Mouse (Mus musculus) embryonic fibroblast, embryonic 13.5 days (primary cell): ENCODE results near the gene 4933430I17Rik. TPM values are rescaled to one million over a fixed set of nuclear protein-coding genes. Genes with fewer than 3 reads are reported as not detected.
"Not testable (repeated sequence)": the region's sequence is repeated elsewhere in the genome, so short reads cannot be mapped to it uniquely, and the experiment has no call there.

ENCODE experiments used
- H3K27ac ChIP-seq: 2 replicates; pipeline ENCODE4 v1.5.1; 2012; ENCODE audit warnings: low read length, control low read depth, inconsistent platforms; ENCODE audit not compliant: insufficient read depth
- H3K4me1 ChIP-seq: 2 replicates; pipeline ENCODE4 v1.6.1; 2011; ENCODE audit warnings: low read length; ENCODE audit not compliant: control insufficient read depth, insufficient read depth
- H3K4me3 ChIP-seq: 2 replicates; pipeline ENCODE4 v1.5.1; 2011; ENCODE audit warnings: mild to moderate bottlenecking, control low read depth, low read length; ENCODE audit not compliant: insufficient read depth
- CTCF ChIP-seq: IDR thresholded peaks from 2 replicates; pipeline ENCODE4 v1.5.1; 2011; ENCODE audit warnings: mild to moderate bottlenecking, control low read depth, low read length, moderate library complexity, borderline replicate concordance; ENCODE audit not compliant: insufficient read depth
- POLR2A ChIP-seq: IDR thresholded peaks from 2 replicates; pipeline ENCODE4 v1.6.1; 2011; ENCODE audit warnings: low read depth, mild to moderate bottlenecking, control low read depth, low read length, moderate library complexity
- polyA plus RNA-seq: library from polyadenylated mRNA; stranded (reverse); fragments of >200 nt; gene quantifications from 2 replicates; pipeline ENCODE4 v1.2.4, GENCODE M21; 2011; ENCODE audit warnings: low read depth; ENCODE audit not compliant: missing spikeins, insufficient read length

Gene 4933430I17Rik
- 0.39 TPM in 1 of 2 replicates, not detected in the other for polyA plus RNA-seq

GRCm38 (mm10) chr4:62524651-62525488 is at the start of gene 4933430I17Rik, which contains the start of gene Pole3:
4933430I17Rik (plus strand) TSS chr4:62525369.
Pole3 (minus strand) TSS chr4:62525068.
- H3K27ac ChIP-seq = peak within 1 kb of the TSS; percentile 98
- peak within 1 kb of the TSS; percentile 69 for H3K4me3 ChIP-seq
- peaks cover 3% of the 10 kb centered on the region; the same call in 1 of the 2 replicates for H3K4me1 ChIP-seq
- TF ChIP-seq POLR2A = peak; percentile 49; the same call in 1 of the 2 replicates
- no peak for TF ChIP-seq CTCF

- H3K27ac ChIP-seq = no peak overlapping the region
- H3K4me1 ChIP-seq = no peaks in the 10 kb centered on the region; the same call in 1 of the 2 replicates
- H3K4me3 ChIP-seq = no peak overlapping the region
- TF ChIP-seq CTCF (no peak), POLR2A (no peak)
These were observed 49.4 kb upstream of the 4933430I17Rik start for GRCm38 (mm10) chr4:62475793-62476192.

DNA sequence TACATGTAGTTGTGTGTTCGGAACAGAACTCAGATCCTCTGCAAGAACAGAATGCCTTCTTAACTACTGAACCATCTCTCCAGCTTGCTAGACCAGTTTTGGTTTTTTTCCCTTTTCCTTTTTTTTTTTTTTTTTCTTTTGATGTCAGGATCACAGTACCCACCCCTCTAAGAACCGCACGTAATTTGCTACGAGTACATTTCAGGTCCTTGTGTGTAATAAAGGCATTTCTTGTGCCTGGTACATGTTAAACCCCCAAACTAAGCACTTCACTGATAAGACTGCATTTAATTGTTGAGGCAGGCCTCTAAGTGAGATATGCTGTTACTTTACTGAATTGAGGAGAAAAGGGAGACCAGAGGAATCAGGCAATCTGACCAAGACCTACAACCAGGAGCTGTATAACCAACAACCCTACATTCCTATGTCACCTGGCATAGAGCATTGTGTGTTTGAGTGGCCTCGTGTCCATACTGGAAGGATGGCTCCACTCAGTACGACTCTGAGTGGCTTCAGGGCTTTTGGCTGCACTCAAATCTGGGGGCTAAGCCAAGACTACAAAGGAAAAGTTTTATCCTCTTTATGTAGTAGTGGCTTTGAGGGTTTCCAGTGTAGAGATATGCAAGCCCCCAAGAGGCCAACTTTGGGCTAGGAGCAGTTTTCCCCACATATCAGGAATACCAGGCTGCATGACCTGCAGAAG is 47.5 kb upstream of the 4933430I17Rik start:
- H3K4me3 ChIP-seq = no peak overlapping the region
- no peak overlapping the region for H3K27ac ChIP-seq
- H3K4me1 ChIP-seq = no peaks in the 10 kb centered on the region; the same call in 1 of the 2 replicates
- no peak for TF ChIP-seq POLR2A
- TF ChIP-seq CTCF = no peak

DNA sequence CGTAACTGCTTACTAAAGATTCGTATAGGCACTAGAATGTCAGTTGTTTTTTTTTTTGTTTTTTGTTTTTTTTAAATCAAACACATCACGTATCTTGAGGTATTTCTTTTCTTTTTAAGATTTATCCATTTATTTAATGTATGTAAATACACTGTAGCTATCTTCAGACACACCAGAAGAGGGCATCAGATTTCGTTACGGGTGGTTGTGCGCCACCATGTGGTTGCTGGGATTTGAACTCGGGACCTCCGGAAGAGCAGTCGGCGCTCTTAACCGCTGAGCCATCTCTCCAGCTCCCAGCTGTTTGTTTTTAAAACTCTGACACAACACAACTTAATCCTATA is 45.6 kb upstream of the 4933430I17Rik start:
- not testable (repeated sequence) for H3K27ac ChIP-seq, H3K4me1 ChIP-seq
- peak overlapping the region; percentile 33 for H3K4me3 ChIP-seq

DNA sequence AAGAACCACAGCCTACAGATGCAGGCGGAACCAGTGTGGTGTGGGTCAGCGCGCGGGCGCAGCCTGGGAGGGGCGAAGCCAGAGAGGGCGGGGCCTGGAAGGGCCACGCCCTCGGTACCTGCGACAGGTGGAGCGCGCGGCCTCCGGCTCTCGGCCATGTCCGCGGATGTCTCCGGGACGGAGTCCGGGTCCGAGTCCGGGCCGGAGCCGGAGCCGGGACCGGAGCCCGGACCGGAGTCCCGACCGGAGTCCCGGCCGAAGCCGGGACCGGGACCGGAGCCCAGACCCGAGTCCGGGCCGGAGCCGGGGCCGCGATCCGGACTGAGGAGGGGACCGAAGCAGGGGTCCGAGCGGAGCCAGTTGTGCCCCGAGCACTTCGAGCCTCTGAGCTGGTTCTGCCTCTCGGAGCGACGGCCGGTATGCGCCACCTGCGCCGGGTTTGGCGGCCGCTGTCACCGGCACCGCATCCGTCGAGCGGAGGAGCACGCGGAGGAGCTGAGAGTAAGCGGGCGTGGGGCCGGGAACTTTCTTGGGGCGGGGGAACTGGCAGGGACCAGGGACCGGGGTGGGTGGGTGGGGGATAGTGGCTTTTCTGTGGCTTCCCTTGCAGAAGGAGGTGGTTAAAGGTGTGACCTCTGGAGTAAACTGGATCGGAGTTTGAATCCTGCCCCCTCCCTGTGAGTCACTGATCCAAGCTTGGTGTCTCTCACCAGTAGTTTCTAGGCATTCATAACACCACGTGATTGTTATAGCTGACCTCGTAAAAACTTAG is 45.0 kb upstream of the 4933430I17Rik start, which contains the start of gene Bspry:
TSS of gene Bspry (plus strand) at position 117 of the 772 bp plus-strand sequence.
- Histone ChIP-seq H3K4me1 (no peaks in the 10 kb centered on the region; the same call in 1 of the 2 replicates), H3K27ac (no peak within 1 kb of the TSS), H3K4me3 (peak within 1 kb of the TSS; percentile 33)
- TF ChIP-seq POLR2A (no peak), CTCF (no peak)

GRCm38 (mm10) chr4:62480709-62481605 is 44.2 kb upstream of the 4933430I17Rik start:
- Histone ChIP-seq H3K4me3 (no peak overlapping the region), H3K4me1 (no peaks in the 10 kb centered on the region; the same call in 1 of the 2 replicates), H3K27ac (no peak overlapping the region)
- TF ChIP-seq CTCF (no peak), POLR2A (no peak)

DNA sequence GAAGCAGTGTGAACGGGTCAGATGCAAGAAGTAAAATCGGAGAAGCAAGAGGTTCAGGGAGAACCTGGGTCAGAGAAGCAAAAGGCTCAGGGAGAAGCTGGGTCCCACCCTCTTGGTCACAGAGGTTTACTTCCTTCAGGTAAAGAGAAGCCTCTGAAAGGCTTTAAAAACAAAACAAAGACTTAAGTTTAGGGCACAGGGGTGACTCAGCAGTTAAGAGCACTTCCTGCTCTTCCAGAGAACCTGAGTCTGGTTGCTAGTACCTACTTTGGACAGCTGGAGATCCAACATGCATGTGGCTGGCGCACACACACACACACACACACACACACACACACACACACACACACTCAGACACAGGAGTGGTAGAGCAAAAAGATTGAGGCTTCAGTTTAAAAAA is 40.2 kb upstream of the 4933430I17Rik start:
- Histone ChIP-seq H3K27ac (no peak overlapping the region), H3K4me3 (no peak overlapping the region), H3K4me1 (no peaks in the 10 kb centered on the region)
- TF ChIP-seq POLR2A = no peak
- TF ChIP-seq CTCF = no peak

DNA sequence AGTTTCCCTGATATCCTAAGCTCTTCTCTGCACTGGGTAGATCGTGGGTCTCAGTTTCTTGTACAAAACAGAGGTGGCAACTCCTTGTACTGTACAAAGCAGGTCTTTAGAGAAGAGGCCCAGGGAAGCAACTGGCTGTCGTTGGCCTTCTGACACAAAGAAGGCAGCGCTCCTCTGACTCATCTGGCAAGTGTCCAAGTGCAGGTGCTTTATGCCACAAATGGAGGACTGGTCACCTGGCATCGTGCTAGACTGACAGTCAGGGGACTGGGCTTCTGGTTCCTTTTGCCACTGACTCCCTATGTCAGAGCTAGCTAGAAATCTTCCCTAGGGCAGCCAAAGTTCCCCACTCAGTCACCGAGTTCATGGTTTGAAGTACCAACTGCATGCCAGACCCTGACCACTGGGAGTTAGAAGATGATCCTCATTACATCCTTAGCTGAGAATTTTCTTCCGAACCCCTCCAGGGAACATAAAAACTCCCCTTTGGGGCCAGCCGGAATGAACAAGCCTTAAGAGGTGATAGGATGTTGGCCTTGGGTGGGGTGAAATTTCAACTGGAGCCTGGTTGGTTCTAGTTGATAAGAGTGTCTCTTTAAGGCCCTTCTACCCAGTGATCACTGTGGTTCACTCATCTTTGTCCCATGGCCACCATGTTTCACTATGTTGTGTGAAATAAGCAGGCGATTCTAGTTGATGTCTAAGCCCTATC is 39.6 kb upstream of the 4933430I17Rik start:
- no peak overlapping the region for H3K4me3 ChIP-seq
- no peaks in the 10 kb centered on the region for H3K4me1 ChIP-seq
- TF ChIP-seq POLR2A (no peak), CTCF (no peak)
- H3K27ac ChIP-seq = no peak overlapping the region
